Mouse (Mus musculus): ENCODE data around the gene Kcnk3.

DNA sequence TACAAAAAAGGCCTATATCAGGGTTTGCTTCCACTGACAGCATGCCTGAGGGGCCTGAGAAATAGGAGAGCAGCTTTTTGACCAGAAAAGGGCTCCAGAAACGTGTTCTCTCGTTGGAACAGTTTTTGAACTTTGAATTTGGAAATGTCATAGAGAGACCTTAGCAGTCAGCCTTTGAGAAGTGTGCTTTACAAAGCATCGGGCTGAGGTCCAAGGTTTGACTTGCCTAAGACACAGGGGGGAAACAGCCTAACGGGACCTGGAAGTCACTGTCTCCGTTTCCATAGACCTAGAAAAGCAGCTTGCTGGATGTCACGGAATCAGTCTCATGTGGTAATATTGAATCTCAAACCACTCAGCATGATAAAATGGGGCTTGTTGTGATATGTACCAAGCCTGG is 36.0 kb upstream of the Kcnk3 start:
- TF ChIP-seq POLR2A (IDR thresholded peaks at IDR 0.05; ENCODE audit: insufficient read depth, low read length) (no peak), CTCF (IDR thresholded peaks at IDR 0.05; ENCODE audit: low read depth, low read length) (no peak)

All from ES-Bruce4 (cell line).